Mouse (Mus musculus) intestine, postnatal 0 days (tissue): Measurements from ENCODE around the gene Cdhr2. TPM values are rescaled to one million over a fixed set of nuclear protein-coding genes. Genes with fewer than 3 reads are reported as not detected.
A peak's percentile ranks its signal among the peaks of the same experiment; 100 is the strongest.

ENCODE experiments used
- ATAC-seq: fragments of 200-750 bp; cut with Nextera tagmentation; 2 replicates; pipeline ENCODE4 v1.8.0; 2017; ENCODE audit warnings: mild to moderate bottlenecking, moderate TSS enrichment, moderate library complexity
- H3K27ac ChIP-seq: fragments of 300-500 bp; sonication (generic); 2 replicates; pipeline ENCODE4 v1.5.1; 2014; ENCODE audit warnings: mild to moderate bottlenecking, low read depth, low read length, moderate library complexity
- H3K27me3 ChIP-seq: fragments of 300-500 bp; sonication (generic); replicated peaks from 2 replicates; pipeline ENCODE4 v1.6.1; 2014; ENCODE audit warnings: low read length, mixed read lengths; ENCODE audit not compliant: control insufficient read depth, insufficient read depth
- H3K36me3 ChIP-seq: fragments of 300-500 bp; sonication (generic); 2 replicates; pipeline ENCODE4 v1.6.1; 2014; ENCODE audit warnings: mild to moderate bottlenecking, moderate library complexity; ENCODE audit not compliant: control insufficient read depth, insufficient read depth
- H3K4me1 ChIP-seq: fragments of 300-500 bp; sonication (generic); replicated peaks from 2 replicates; pipeline ENCODE4 v1.6.1; 2014; ENCODE audit warnings: antibody characterized with exemption, low read length, mixed read lengths; ENCODE audit not compliant: control insufficient read depth, insufficient read depth
- H3K4me2 ChIP-seq: fragments of 300-500 bp; sonication (generic); replicated peaks from 2 replicates; pipeline ENCODE4 v1.6.1; 2014; ENCODE audit warnings: low read depth, mild to moderate bottlenecking, moderate library complexity
- H3K4me3 ChIP-seq: fragments of 300-500 bp; sonication (generic); 2 replicates; pipeline ENCODE4 v1.5.1; 2014; ENCODE audit warnings: low read depth, low read length
- H3K9ac ChIP-seq: fragments of 300-500 bp; sonication (generic); 2 replicates; pipeline ENCODE4 v1.6.1; 2014; ENCODE audit warnings: mild to moderate bottlenecking, low read depth, low read length
- H3K9me3 ChIP-seq: fragments of 300-500 bp; sonication (generic); 2 replicates; pipeline ENCODE4 v1.6.1; 2016; ENCODE audit warnings: mixed run types; ENCODE audit not compliant: control insufficient read depth
- CTCF ChIP-seq: sonication (generic); IDR thresholded peaks from 2 replicates; pipeline ENCODE4 v1.5.1; 2016; ENCODE audit warnings: low read depth, mild to moderate bottlenecking, control low read depth, antibody characterized with exemption, moderate library complexity
- WGBS: fragments of 180-500 bp; shearing (Covaris S2); extraction: QIAGEN DNeasy Blood & Tissue Kit; methylation state at CpG from one replicate; pipeline ENCODE4 v1.1.7; 2014; 5-methylcytosine and 5-hydroxymethylcytosine counted together
- polyA plus RNA-seq: library from polyadenylated mRNA; unstranded; fragments of >200 nt; fragmentation: Nextera tagmentation; extraction: Ambion mirVana; gene quantifications from 2 replicates; pipeline ENCODE4 v1.2.1, GENCODE M21; 2015

Cdhr2 gene
- polyA plus RNA-seq, result 267 and 292 TPM in 2 replicates

DNA sequence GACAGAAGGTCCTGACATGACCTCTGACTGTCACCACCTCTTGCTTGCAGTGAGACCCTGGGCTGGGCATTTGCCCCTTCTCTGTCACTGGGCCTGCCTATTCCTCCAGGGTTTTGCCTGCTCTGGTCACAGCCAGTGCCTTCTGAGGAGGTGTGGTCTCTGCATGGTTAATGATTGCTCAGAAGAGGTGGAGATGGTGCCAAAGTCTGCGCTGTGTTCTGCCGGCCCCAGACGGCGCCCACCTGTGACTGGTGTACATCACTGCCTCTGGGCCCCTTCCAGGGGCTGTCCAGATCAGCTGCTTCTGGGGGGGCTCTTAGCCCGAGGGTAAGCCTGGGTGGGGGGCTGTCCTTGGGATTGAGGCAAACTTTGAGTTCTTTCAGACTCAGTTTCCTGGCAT is at the start of gene Cdhr2:
TSS of gene Cdhr2 (plus strand) at position 219 of the 400 bp plus-strand sequence.
- Histone ChIP-seq H3K4me1 (peaks cover 9% of the 10 kb centered on the region), H3K4me3 (peak within 1 kb of the TSS; percentile 49), H3K9ac (peak within 1 kb of the TSS; percentile 62), H3K27ac (peak within 1 kb of the TSS; percentile 92), H3K9me3 (no peaks in the 10 kb centered on the region), H3K27me3 (no peaks in the 10 kb centered on the region), H3K36me3 (no peaks in the 10 kb centered on the region), H3K4me2 (peak within 1 kb of the TSS; percentile 65)
- peak; percentile 82 for ATAC-seq
- no peak for TF ChIP-seq CTCF
- 23% methylated on average over 5 of the region's 5 CpGs for WGBS

DNA sequence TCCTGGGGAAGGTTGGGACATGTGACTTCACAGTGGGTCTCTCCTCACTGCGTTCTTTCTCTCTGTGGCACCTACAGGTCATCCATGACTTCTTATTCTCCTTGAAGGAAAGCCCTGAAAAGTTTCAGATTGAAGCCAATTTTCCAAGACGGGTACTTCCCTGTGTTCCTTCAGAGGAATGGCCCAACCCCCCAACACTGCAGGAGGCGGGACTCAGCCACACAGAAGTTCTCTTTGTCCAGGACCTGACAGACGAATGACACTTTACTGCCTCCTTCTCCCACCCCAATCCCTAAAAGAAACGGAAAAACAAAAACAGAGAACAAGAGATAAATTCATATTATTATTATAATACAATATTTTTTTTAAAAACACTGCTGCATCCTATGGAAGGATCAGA is 40.4 kb upstream of the Cdhr2 start:
- H3K9ac ChIP-seq, result no peak overlapping the region
- 32% methylated on average over 5 of the region's 5 CpGs for WGBS
- H3K36me3 ChIP-seq, result peaks cover 37% of the 10 kb centered on the region
- TF ChIP-seq CTCF, result no peak
- no peaks in the 10 kb centered on the region for H3K9me3 ChIP-seq
- H3K4me3 ChIP-seq, result no peak overlapping the region; the same call in 1 of the 2 replicates
- H3K4me2 ChIP-seq, result peak overlapping the region; percentile 55
- no peaks in the 10 kb centered on the region for H3K27me3 ChIP-seq
- ATAC-seq, result no peak
- peak overlapping the region; percentile 41 for H3K27ac ChIP-seq
- H3K4me1 ChIP-seq, result no peaks in the 10 kb centered on the region; the same call in none of the 2 replicates

DNA sequence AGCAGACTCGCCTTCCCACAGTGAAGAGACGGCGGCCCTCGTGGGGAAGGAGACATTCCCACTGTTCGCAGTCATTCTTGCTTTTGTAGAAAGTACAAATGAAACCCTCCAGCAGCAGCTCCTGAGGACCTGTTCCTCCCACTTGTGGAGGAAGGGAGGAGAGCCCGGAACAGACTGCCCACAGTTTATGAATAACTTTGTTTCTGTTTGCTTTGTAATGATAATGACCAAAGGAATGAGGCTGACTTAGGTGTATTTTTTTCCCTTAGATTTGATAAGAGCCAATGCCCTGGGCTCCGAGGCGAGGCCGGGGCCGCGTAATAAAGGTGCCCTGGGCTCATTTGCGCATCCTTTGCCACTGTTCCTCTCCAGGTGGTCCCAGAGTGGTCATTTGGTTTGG is 39.9 kb upstream of the Cdhr2 start:
- TF ChIP-seq CTCF, result no peak
- peak; percentile 50 for ATAC-seq
- Histone ChIP-seq H3K27ac (peak overlapping the region; percentile 46), H3K4me2 (peak overlapping the region; percentile 55), H3K9me3 (no peaks in the 10 kb centered on the region), H3K9ac (no peak overlapping the region), H3K27me3 (no peaks in the 10 kb centered on the region), H3K4me3 (no peak overlapping the region; the same call in 1 of the 2 replicates), H3K36me3 (peaks cover 33% of the 10 kb centered on the region), H3K4me1 (no peaks in the 10 kb centered on the region; the same call in none of the 2 replicates)
- 50% methylated on average over 12 of the region's 12 CpGs for WGBS

DNA sequence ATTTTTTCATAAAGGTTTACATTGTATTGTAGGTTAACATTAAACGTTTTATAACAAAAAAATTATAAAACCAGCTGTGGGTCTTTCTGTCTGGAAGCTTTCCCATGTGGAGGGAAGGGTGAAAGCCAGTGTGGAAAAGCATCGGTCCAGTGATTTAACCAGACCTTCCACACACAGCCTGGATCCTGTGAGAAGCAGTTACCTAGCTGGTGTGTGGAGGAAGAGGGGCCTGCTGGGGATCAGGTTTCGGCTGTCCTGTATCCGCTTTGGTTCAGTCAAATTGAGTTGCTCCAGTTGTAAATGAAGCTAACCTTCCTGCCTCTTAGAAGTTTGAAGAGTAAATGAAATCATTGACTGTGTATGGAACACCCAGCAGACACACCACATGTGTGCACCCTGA is 37.3 kb upstream of the Cdhr2 start:
- H3K36me3 ChIP-seq, result peaks cover 12% of the 10 kb centered on the region
- H3K27me3 ChIP-seq, result no peaks in the 10 kb centered on the region
- no peak overlapping the region for H3K4me3 ChIP-seq
- H3K27ac ChIP-seq, result 0 out of 2 replicates have a peak overlapping the region, but pooled peaks have one; percentile 51
- H3K9me3 ChIP-seq, result no peaks in the 10 kb centered on the region
- 72% methylated on average over 4 of the region's 4 CpGs for WGBS
- no peak for TF ChIP-seq CTCF
- no peak overlapping the region for H3K9ac ChIP-seq
- no peaks in the 10 kb centered on the region; the same call in none of the 2 replicates for H3K4me1 ChIP-seq
- ATAC-seq, result no peak
- H3K4me2 ChIP-seq, result no peak overlapping the region

DNA sequence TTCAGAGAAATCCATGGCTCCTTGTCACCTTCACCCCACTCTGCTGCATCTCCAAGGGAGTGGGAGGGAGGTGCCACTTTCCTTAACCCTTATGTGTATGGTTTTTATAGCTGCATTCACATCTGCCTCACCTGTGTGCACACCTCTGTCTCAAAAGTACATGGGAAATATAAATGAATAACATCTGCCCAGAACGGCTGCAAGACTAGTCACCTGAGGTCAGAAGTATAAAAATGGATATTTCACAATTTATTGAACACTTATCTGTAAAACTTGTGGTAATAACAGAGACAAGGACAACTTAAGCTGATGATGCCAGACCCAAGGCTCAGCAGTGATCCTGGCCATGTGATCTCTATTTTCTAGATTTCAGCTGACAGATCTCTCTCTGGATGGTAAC is 36.8 kb upstream of the Cdhr2 start:
- no peaks in the 10 kb centered on the region for H3K27me3 ChIP-seq
- H3K4me1 ChIP-seq, result no peaks in the 10 kb centered on the region; the same call in none of the 2 replicates
- H3K27ac ChIP-seq, result 0 out of 2 replicates have a peak overlapping the region, but pooled peaks have one; percentile 51
- H3K4me2 ChIP-seq, result no peak overlapping the region
- no peak for TF ChIP-seq CTCF
- H3K4me3 ChIP-seq, result no peak overlapping the region
- H3K9me3 ChIP-seq, result no peaks in the 10 kb centered on the region
- peak; percentile 52 for ATAC-seq
- 39% methylated on average over 1 of the region's 1 CpGs for WGBS
- H3K9ac ChIP-seq, result no peak overlapping the region
- peaks cover 12% of the 10 kb centered on the region for H3K36me3 ChIP-seq

DNA sequence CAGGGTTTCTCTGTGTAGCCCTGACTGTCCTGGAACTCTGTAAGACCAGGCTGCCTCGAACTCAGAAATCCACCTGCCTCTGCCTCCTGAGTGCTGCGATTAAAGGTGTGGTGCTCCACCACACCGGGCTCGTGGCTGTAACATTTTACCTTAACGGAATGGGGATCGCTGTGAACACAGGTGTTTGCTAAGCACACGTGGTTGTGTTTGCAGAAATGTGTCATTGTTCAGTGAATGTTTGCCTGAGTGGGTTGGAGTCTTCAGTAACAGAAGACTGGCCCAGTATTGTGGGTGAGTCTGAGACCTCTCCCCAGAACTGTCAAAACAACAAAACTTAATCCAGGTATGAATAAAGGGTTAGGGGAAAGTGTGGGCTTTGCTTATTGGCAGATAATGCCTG is 36.2 kb upstream of the Cdhr2 start:
- Histone ChIP-seq H3K4me3 (no peak overlapping the region), H3K27ac (no peak overlapping the region), H3K9ac (no peak overlapping the region), H3K4me1 (no peaks in the 10 kb centered on the region; the same call in none of the 2 replicates), H3K9me3 (no peaks in the 10 kb centered on the region), H3K36me3 (peaks cover 12% of the 10 kb centered on the region), H3K4me2 (no peak overlapping the region), H3K27me3 (no peaks in the 10 kb centered on the region)
- no peak for TF ChIP-seq CTCF
- WGBS, result 62% methylated on average over 7 of the region's 7 CpGs
- ATAC-seq, result no peak

DNA sequence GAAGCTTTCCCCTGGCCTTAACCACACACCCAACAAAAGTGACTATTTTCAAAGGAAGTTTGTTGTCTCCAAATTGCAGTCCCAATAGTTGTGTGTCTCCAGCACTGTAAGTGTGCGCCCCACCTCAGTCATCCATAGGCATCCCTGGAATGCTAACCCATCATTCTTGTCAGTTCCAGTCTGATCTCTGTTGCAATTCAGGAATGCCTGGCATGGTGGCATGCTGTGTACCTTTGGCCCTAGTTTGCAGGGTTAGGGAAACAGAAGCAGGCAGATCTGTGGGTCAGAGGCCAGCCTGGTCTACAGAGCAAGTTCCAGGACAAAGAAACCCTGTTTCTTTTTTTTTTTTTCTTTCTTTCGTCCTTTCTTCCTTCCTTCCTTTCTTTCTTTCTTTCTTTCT is 30.8 kb upstream of the Cdhr2 start:
- Histone ChIP-seq H3K9me3 (no peaks in the 10 kb centered on the region), H3K9ac (no peak overlapping the region), H3K4me2 (no peak overlapping the region), H3K4me3 (no peak overlapping the region), H3K27me3 (no peaks in the 10 kb centered on the region), H3K27ac (no peak overlapping the region), H3K36me3 (no peaks in the 10 kb centered on the region), H3K4me1 (no peaks in the 10 kb centered on the region)
- no peak for ATAC-seq
- WGBS, result 70% methylated on average over 2 of the region's 2 CpGs
- no peak for TF ChIP-seq CTCF
